Mouse (Mus musculus) liver, embryonic 14.5 days (tissue): Measurements from ENCODE around the gene Lmntd1. TPM values are rescaled to one million over a fixed set of nuclear protein-coding genes. Genes with fewer than 3 reads are reported as not detected.

Experiments used
- ATAC-seq: fragments of 200-750 bp; cut with Nextera tagmentation; 2 replicates; pipeline ENCODE4 v1.8.0; 2017; ENCODE audit warnings: moderate number of reproducible peaks, mild to moderate bottlenecking, moderate library complexity; ENCODE audit not compliant: insufficient read depth
- DNase-seq, 3 experiments: peaks; one replicate each; pipeline ENCODE4 v3.0.0-alpha.2; 2012 to 2013; ENCODE audit warnings: low read depth in 3 of 3, low spot score in 3 of 3
- H3K27ac ChIP-seq: fragments of 300-500 bp; sonication (generic); 2 replicates; pipeline ENCODE4 v1.5.1; 2014; ENCODE audit warnings: moderate library complexity, mild to moderate bottlenecking, control low read depth, inconsistent platforms
- H3K27me3 ChIP-seq: fragments of 300-500 bp; sonication (generic); 2 replicates; pipeline ENCODE4 v1.6.1; 2014; ENCODE audit warnings: mild to moderate bottlenecking, low read length, moderate library complexity; ENCODE audit not compliant: control insufficient read depth, insufficient read depth
- H3K36me3 ChIP-seq: fragments of 300-500 bp; sonication (generic); replicated peaks from 2 replicates; pipeline ENCODE4 v1.6.1; 2014; ENCODE audit warnings: low read depth; ENCODE audit not compliant: control insufficient read depth, insufficient read depth
- H3K4me1 ChIP-seq, 2 experiments: fragments of 200-500 bp in 1 of 2; fragments of 300-500 bp in 1 of 2; sonication (generic) in 1 of 2; replicated peaks; 2 replicates each; pipeline ENCODE4 v1.6.1; 2012 to 2014; ENCODE audit warnings: antibody characterized with exemption in 1 of 2, inconsistent platforms in 1 of 2, low read length in 1 of 2; ENCODE audit not compliant: control insufficient read depth in 2 of 2, insufficient read depth in 2 of 2
- H3K4me2 ChIP-seq: fragments of 300-500 bp; sonication (generic); 2 replicates; pipeline ENCODE4 v1.6.1; 2014; ENCODE audit warnings: low read depth, mild to moderate bottlenecking, control low read depth, moderate library complexity
- H3K4me3 ChIP-seq, 2 experiments: fragments of 200-500 bp in 1 of 2; fragments of 300-500 bp in 1 of 2; sonication (generic) in 1 of 2; 2 replicates each; pipeline ENCODE4 v1.5.1; 2012 to 2014; ENCODE audit warnings: low read depth in 2 of 2, low read length in 2 of 2, mild to moderate bottlenecking in 2 of 2, control low read depth in 1 of 2, inconsistent platforms in 1 of 2, moderate library complexity in 1 of 2; ENCODE audit not compliant: insufficient read depth in 1 of 2
- H3K9ac ChIP-seq: fragments of 300-500 bp; sonication (generic); replicated peaks from 2 replicates; pipeline ENCODE4 v1.6.1; 2014; ENCODE audit warnings: mild to moderate bottlenecking, control low read depth, moderate library complexity
- H3K9me3 ChIP-seq: fragments of 300-500 bp; sonication (generic); 2 replicates; pipeline ENCODE4 v1.6.1; 2016; ENCODE audit warnings: low read length, mixed read lengths; ENCODE audit not compliant: control insufficient read depth
- CTCF ChIP-seq: IDR thresholded peaks from 2 replicates; pipeline ENCODE4 v1.5.1; 2016; ENCODE audit warnings: antibody characterized with exemption, low read depth, control low read depth
- EP300 ChIP-seq: IDR thresholded peaks from 2 replicates; pipeline ENCODE4 v1.6.1; 2016; ENCODE audit warnings: antibody characterized with exemption, low read depth
- WGBS: fragments of 180-500 bp; shearing (Covaris S2); extraction: QIAGEN DNeasy Blood & Tissue Kit; methylation state at CpG from one replicate; pipeline ENCODE4 v1.1.7; 2014; ENCODE audit not compliant: insufficient replicate concordance; 5-methylcytosine and 5-hydroxymethylcytosine counted together
- polyA plus RNA-seq, 2 experiments: library from polyadenylated mRNA; depleted of rRNA in 1 of 2; stranded (reverse) in 1 of 2; unstranded in 1 of 2; fragments of >200 nt; fragmentation: Nextera tagmentation in 1 of 2; extraction: Ambion mirVana in 1 of 2; gene quantifications; 2 replicates each; pipeline versions ENCODE4 v1.2.1 to v1.2.3; 2012 to 2014

The Lmntd1 gene
- polyA plus RNA-seq, 2 experiments: 0.02 TPM; not detected in 1

GRCm38 (mm10) chr6:145567296-145567695, 46.8 kb downstream of the Lmntd1 start:
- H3K9me3 ChIP-seq: no peaks in the 10 kb centered on the region
- 0 out of 4 replicates have a peak, but pooled peaks cover 0 to 2% of the 10 kb centered on the region in 2 experiments for H3K4me1 ChIP-seq
- no peak for TF ChIP-seq EP300
- TF ChIP-seq CTCF: no peak
- H3K36me3 ChIP-seq: no peaks in the 10 kb centered on the region
- no peak overlapping the region for H3K27ac ChIP-seq
- DNase-seq (no peak), ATAC-seq (peak; percentile 37; the same call in 1 of the 2 replicates)
- H3K4me2 ChIP-seq: no peak overlapping the region
- H3K9ac ChIP-seq: no peak overlapping the region
- no peak overlapping the region for H3K4me3 ChIP-seq
- 21% methylated on average over 8 of the region's 8 CpGs for WGBS
- H3K27me3 ChIP-seq: no peaks in the 10 kb centered on the region

GRCm38 (mm10) chr6:145565663-145566062, 48.5 kb downstream of the Lmntd1 start:
- Histone ChIP-seq H3K36me3 (no peaks in the 10 kb centered on the region), H3K4me2 (no peak overlapping the region), H3K4me3 (no peak overlapping the region), H3K4me1 (0 out of 4 replicates have a peak, but pooled peaks cover 0 to 2% of the 10 kb centered on the region in 2 experiments), H3K27ac (no peak overlapping the region), H3K9me3 (no peaks in the 10 kb centered on the region), H3K9ac (no peak overlapping the region), H3K27me3 (no peaks in the 10 kb centered on the region)
- no peak for DNase-seq
- no peak for TF ChIP-seq CTCF
- 69% methylated on average over 5 of the region's 5 CpGs for WGBS
- no peak for ATAC-seq

- Histone ChIP-seq H3K27me3 (no peaks in the 10 kb centered on the region), H3K36me3 (no peaks in the 10 kb centered on the region), H3K4me2 (no peak overlapping the region), H3K4me3 (no peak overlapping the region), H3K9ac (no peak overlapping the region), H3K4me1 (0 out of 4 replicates have a peak, but pooled peaks cover 0 to 2% of the 10 kb centered on the region in 2 experiments), H3K9me3 (no peaks in the 10 kb centered on the region), H3K27ac (no peak overlapping the region)
- TF ChIP-seq CTCF: no peak
- TF ChIP-seq EP300: no peak
- no peak for DNase-seq
- WGBS: 66% methylated on average over 4 of the region's 4 CpGs
- ATAC-seq: no peak
Measured at GRCm38 (mm10) chr6:145564671-145565070, 49.4 kb downstream of the Lmntd1 start.

GRCm38 (mm10) chr6:145557059-145557992, 56.8 kb downstream of the Lmntd1 start:
- no peaks in the 10 kb centered on the region for H3K27me3 ChIP-seq
- H3K36me3 ChIP-seq: no peaks in the 10 kb centered on the region
- WGBS: 27% methylated on average over 15 of the region's 15 CpGs
- peaks cover 0 to 4% of the 10 kb centered on the region in 2 experiments; a peak in 2 of 4 replicates for H3K4me1 ChIP-seq
- H3K4me3 ChIP-seq: no peak overlapping the region
- no peaks in the 10 kb centered on the region for H3K9me3 ChIP-seq
- no peak overlapping the region for H3K9ac ChIP-seq
- H3K4me2 ChIP-seq: no peak overlapping the region
- no peak overlapping the region for H3K27ac ChIP-seq
- ATAC-seq (peak; percentile 41; the same call in 1 of the 2 replicates), DNase-seq (no peak)
- TF ChIP-seq CTCF (no peak), EP300 (no peak)

DNA sequence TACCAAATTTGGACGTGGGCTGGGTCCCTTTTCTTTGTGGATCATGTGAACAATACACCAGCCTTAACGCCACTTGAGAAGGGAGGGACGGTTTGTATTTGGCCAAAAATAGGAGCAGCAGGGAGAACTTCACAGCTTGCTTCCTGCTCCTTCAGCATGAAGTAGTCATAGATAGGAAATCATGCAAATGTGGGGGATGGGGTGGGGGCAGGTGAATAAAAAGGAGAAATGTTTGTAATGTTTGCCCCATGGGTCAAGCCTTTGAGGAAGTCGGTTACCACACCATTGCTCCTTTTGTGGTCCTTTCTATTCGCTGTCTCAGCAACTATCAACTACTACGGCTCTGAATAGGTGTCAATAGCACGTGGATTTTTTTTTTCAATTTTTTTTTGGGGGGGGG, 60.9 kb downstream of the Lmntd1 start:
- Histone ChIP-seq H3K27me3 (no peaks in the 10 kb centered on the region), H3K27ac (no peak overlapping the region), H3K4me2 (no peak overlapping the region), H3K9me3 (no peaks in the 10 kb centered on the region), H3K4me3 (no peak overlapping the region), H3K9ac (no peak overlapping the region), H3K4me1 (peaks cover 0 to 4% of the 10 kb centered on the region in 2 experiments; a peak in 2 of 4 replicates), H3K36me3 (no peaks in the 10 kb centered on the region)
- no peak for DNase-seq
- ATAC-seq: no peak
- WGBS: 24% methylated on average over 7 of the region's 7 CpGs
- no peak for TF ChIP-seq CTCF
- no peak for TF ChIP-seq EP300
